ENCODE assay signal across 12 mouse cellular contexts in the genomic region with DNA sequence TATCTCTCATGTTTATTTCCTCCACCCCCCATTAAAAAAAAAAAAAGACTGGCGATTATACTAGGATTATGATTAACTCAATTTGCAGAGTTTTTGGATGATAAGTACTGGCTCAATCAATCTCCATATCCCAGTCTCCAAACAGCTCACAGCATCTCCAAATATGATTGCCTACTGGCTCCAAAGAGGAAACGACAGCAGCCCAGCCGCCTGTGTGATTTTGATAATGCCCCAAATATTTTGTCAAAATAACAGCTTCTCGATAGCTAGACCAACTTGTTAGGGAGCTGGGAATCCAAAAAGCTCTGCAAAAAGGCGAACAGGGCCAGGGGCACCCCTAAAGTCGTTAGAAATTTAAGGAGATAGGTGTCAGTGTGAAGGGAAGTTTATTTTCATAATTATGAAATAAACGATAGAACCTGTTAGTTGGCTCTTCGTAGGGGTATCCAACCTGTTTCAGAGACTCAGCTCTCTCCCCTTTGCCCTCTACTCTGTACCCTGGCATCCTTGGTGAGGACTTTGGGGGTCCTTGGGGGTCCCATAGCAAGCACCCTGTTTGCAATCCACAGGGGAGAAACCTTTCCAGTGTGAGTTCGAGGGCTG. TPM values are rescaled to one million over a fixed set of nuclear protein-coding genes. Genes with fewer than 3 reads are reported as not detected.
A peak's percentile ranks its signal among the peaks of the same experiment; 100 is the strongest.
DNase-seq lines count a peak whose midpoint lies in the region; ATAC-seq lines count a peak whose summit lies in the region.
"Had no signal": no experiment of that assay in that cellular context is flagged by ENCODE, and none has a peak within 500 bp of the region (broad histone marks: within the 10 kb centered on the region; RNA-seq: fewer than 3 reads in every experiment).

No protein-coding gene starts in this region.

- peaks cover 16% of the 10 kb centered on the region; the same call in 1 of the 2 replicates for H3K36me3 ChIP-seq in forebrain, embryonic 12.5 days (replicated peaks)
- H3K36me3 ChIP-seq in limb, embryonic 12.5 days = no peaks in the 10 kb centered on the region; the same call in 1 of the 2 replicates

- peak; percentile 20 to 49 for DNase-seq in layer of hippocampus, postnatal 10 days (ENCODE audit: low spot score in 2 of 2)
- no peak for DNase-seq in layer of hippocampus, adult 8-10 months (ENCODE audit: low spot score in 2 of 2)
- DNase-seq in retina, embryonic 14.5 days (ENCODE audit: low spot score) = peak; percentile 29
- no peak for DNase-seq in gastrocnemius, postnatal 4 days (ENCODE audit: low spot score in 2 of 2)
- DNase-seq: adrenal gland, adult 8-10 months; right cerebral cortex, postnatal 14 days; thymus, adult 18-20 months had no signal

- H3K4me1 ChIP-seq in forebrain, embryonic 12.5 days = peaks cover 65% of the 10 kb centered on the region
- peaks cover 52% of the 10 kb centered on the region for H3K4me1 ChIP-seq in limb, embryonic 12.5 days (replicated peaks)

- H3K27me3 ChIP-seq in forebrain, embryonic 12.5 days = peaks cover 68% of the 10 kb centered on the region
- peaks cover 71% of the 10 kb centered on the region for H3K27me3 ChIP-seq in limb, embryonic 12.5 days

- peak overlapping the region; percentile 99 for H3K9ac ChIP-seq in forebrain, embryonic 12.5 days
- H3K9ac ChIP-seq in limb, embryonic 12.5 days (replicated peaks) = peak overlapping the region; percentile 96

- WGBS in forebrain, embryonic 12.5 days = 1% methylated on average over 9 of the region's 9 CpGs
- WGBS in limb, embryonic 12.5 days = 3% methylated on average over 9 of the region's 9 CpGs

- H3K4me3 ChIP-seq in forebrain, embryonic 12.5 days (replicated peaks) = peak overlapping the region; percentile 90
- H3K4me3 ChIP-seq in limb, embryonic 12.5 days (replicated peaks) = peak overlapping the region; percentile 78

- peak overlapping the region; percentile 99 for H3K27ac ChIP-seq in forebrain, embryonic 12.5 days
- H3K27ac ChIP-seq in limb, embryonic 12.5 days = peak overlapping the region; percentile 79

- peak overlapping the region; percentile 63 for H3K4me2 ChIP-seq in forebrain, embryonic 12.5 days
- peak overlapping the region; percentile 81 for H3K4me2 ChIP-seq in limb, embryonic 12.5 days

- no peak for ATAC-seq in forebrain, embryonic 12.5 days (ENCODE audit: low FRiP score)
- ATAC-seq in limb, embryonic 12.5 days (ENCODE audit: insufficient number of reproducible peaks, insufficient read depth, low FRiP score, low TSS enrichment, low read depth) = no peak
- no peak for ATAC-seq in megakaryocyte-erythroid progenitor cell, adult 5-6 weeks (replicated peaks; ENCODE audit: low FRiP score, low TSS enrichment, poor library complexity, severe bottlenecking)

- no peaks in the 10 kb centered on the region for H3K9me3 ChIP-seq in forebrain, embryonic 12.5 days
- H3K9me3 ChIP-seq in limb, embryonic 12.5 days = no peaks in the 10 kb centered on the region

RNA-seq across cellular contexts. Expression of gene Zic2, which starts 2.8 kb away (rescaled TPM):
- 10 to 100 TPM; 23.7 to 25.4 TPM for total RNA-seq in layer of hippocampus, postnatal 10 days (2021)
- total RNA-seq in layer of hippocampus, adult 8-10 months (2022) = 10 to 100 TPM; 15.0 to 20.8 (median 18.6) TPM
- 12.7 and 16.3 TPM in 2 replicates for polyA plus RNA-seq in forebrain, embryonic 12.5 days (2016; fragmentation: Nextera tagmentation; extraction: Ambion mirVana)
- polyA plus RNA-seq in limb, embryonic 12.5 days (2016; fragmentation: Nextera tagmentation; extraction: Ambion mirVana) = 6.2 and 8.0 TPM in 2 replicates
- not detected in 2 replicates for total RNA-seq in megakaryocyte-erythroid progenitor cell, adult 5-6 weeks (2014; fragmentation: Nextera tagmentation)
- total RNA-seq in megakaryocyte-erythroid progenitor cell, adult 5-6 weeks (2017) = not detected in 2 replicates
- total RNA-seq in gastrocnemius, postnatal 4 days (2021) = under 1 TPM in 1 of 2 experiments, not detected in 1; 0.18 TPM
- total RNA-seq: granulocyte monocyte progenitor cell, adult 5-6 weeks had no signal

RNA-seq across cellular contexts. Expression of gene Gm10837, which starts 12.3 kb away (rescaled TPM):
- not detected for total RNA-seq in layer of hippocampus, postnatal 10 days (2021)
- under 1 TPM in 1 of 4 experiments, not detected in 3; 0.51 TPM for total RNA-seq in layer of hippocampus, adult 8-10 months (2022)
- polyA plus RNA-seq in forebrain, embryonic 12.5 days (2016; fragmentation: Nextera tagmentation; extraction: Ambion mirVana) = 0.36 and 0.59 TPM in 2 replicates
- 0.14 and 0.18 TPM in 2 replicates for polyA plus RNA-seq in limb, embryonic 12.5 days (2016; fragmentation: Nextera tagmentation; extraction: Ambion mirVana)
- total RNA-seq in megakaryocyte-erythroid progenitor cell, adult 5-6 weeks (2014; fragmentation: Nextera tagmentation) = not detected in 2 replicates
- total RNA-seq in megakaryocyte-erythroid progenitor cell, adult 5-6 weeks (2017) = not detected in 2 replicates
- total RNA-seq in gastrocnemius, postnatal 4 days (2021) = not detected
- total RNA-seq: adrenal gland, adult 8-10 months; granulocyte monocyte progenitor cell, adult 5-6 weeks; left cerebral cortex, postnatal 25 days had no signal

RNA-seq across cellular contexts. Expression of gene Zic5, which starts 12.6 kb away (rescaled TPM):
- total RNA-seq in layer of hippocampus, postnatal 10 days (2021) = 1 to 10 TPM; 4.3 to 5.4 TPM
- 1 to 10 TPM; 2.6 to 6.1 (median 4.2) TPM for total RNA-seq in layer of hippocampus, adult 8-10 months (2022)
- polyA plus RNA-seq in forebrain, embryonic 12.5 days (2016; fragmentation: Nextera tagmentation; extraction: Ambion mirVana) = 18.6 and 25.8 TPM in 2 replicates
- 8.0 TPM in 2 replicates for polyA plus RNA-seq in limb, embryonic 12.5 days (2016; fragmentation: Nextera tagmentation; extraction: Ambion mirVana)
- total RNA-seq in megakaryocyte-erythroid progenitor cell, adult 5-6 weeks (2014; fragmentation: Nextera tagmentation) = not detected in 2 replicates
- not detected in 2 replicates for total RNA-seq in megakaryocyte-erythroid progenitor cell, adult 5-6 weeks (2017)
- not detected for total RNA-seq in gastrocnemius, postnatal 4 days (2021)
- total RNA-seq: granulocyte monocyte progenitor cell, adult 5-6 weeks had no signal

RNA-seq across cellular contexts. Expression of gene Gm5089, which starts 27.2 kb away (rescaled TPM):
- total RNA-seq in layer of hippocampus, postnatal 10 days (2021) = under 1 TPM; 0.23 to 0.38 TPM
- under 1 TPM; 0.32 to 0.92 (median 0.55) TPM for total RNA-seq in layer of hippocampus, adult 8-10 months (2022)
- polyA plus RNA-seq in forebrain, embryonic 12.5 days (2016; fragmentation: Nextera tagmentation; extraction: Ambion mirVana) = 1.6 and 2.1 TPM in 2 replicates
- 0.14 and 0.23 TPM in 2 replicates for polyA plus RNA-seq in limb, embryonic 12.5 days (2016; fragmentation: Nextera tagmentation; extraction: Ambion mirVana)
- total RNA-seq in megakaryocyte-erythroid progenitor cell, adult 5-6 weeks (2014; fragmentation: Nextera tagmentation) = not detected in 2 replicates
- total RNA-seq in megakaryocyte-erythroid progenitor cell, adult 5-6 weeks (2017) = not detected in 2 replicates
- total RNA-seq in gastrocnemius, postnatal 4 days (2021) = not detected
- total RNA-seq: adrenal gland, adult 8-10 months; granulocyte monocyte progenitor cell, adult 5-6 weeks had no signal

RNA-seq across cellular contexts. Expression of gene Pcca, which starts 56.1 kb away (rescaled TPM):
- total RNA-seq in layer of hippocampus, postnatal 10 days (2021) = 10 to 100 TPM; 32.5 to 49.2 TPM
- 10 to 100 TPM; 37.4 to 44.9 (median 44.0) TPM for total RNA-seq in layer of hippocampus, adult 8-10 months (2022)
- polyA plus RNA-seq in forebrain, embryonic 12.5 days (2016; fragmentation: Nextera tagmentation; extraction: Ambion mirVana) = 34.7 and 38.6 TPM in 2 replicates
- polyA plus RNA-seq in limb, embryonic 12.5 days (2016; fragmentation: Nextera tagmentation; extraction: Ambion mirVana) = 34.5 and 37.7 TPM in 2 replicates
- total RNA-seq in megakaryocyte-erythroid progenitor cell, adult 5-6 weeks (2014; fragmentation: Nextera tagmentation) = 36.5 and 52.3 TPM in 2 replicates
- 19.7 and 91.6 TPM in 2 replicates for total RNA-seq in megakaryocyte-erythroid progenitor cell, adult 5-6 weeks (2017)
- total RNA-seq in gastrocnemius, postnatal 4 days (2021) = 10 to 100 TPM; 28.4 to 29.2 TPM

Comparison
In these comparisons a context has a peak if more than half of its experiments do, and no peak if none do; other contexts are left out.
1. DNase-seq: peak in layer of hippocampus, postnatal 10 days (2 of 2) and retina, embryonic 14.5 days (single experiment); none in layer of hippocampus, adult 8-10 months (0 of 2) and gastrocnemius, postnatal 4 days (0 of 2).
2. RNA of gene Zic2, which starts 2.8 kb away (total RNA-seq): 23.7 to 25.4 TPM in layer of hippocampus, postnatal 10 days and 15.0 to 20.8 TPM in layer of hippocampus, adult 8-10 months; 0.18 TPM in gastrocnemius, postnatal 4 days and not detected in megakaryocyte-erythroid progenitor cell, adult 5-6 weeks; every median in the first group is over 10 times any median in the second.